Mouse (Mus musculus) myocyte (in vitro differentiated cells): ENCODE measurements around the gene Iqschfp.

ENCODE experiments used
- CEBPB ChIP-seq: IDR thresholded peaks from 2 replicates; pipeline ENCODE4 v1.6.1; 2011; ENCODE audit warnings: mild to moderate bottlenecking, moderate library complexity; ENCODE audit not compliant: poor library complexity, insufficient read depth, severe bottlenecking
- E2F4 ChIP-seq: IDR thresholded peaks from one replicate; pipeline ENCODE4 v1.6.1; 2011; ENCODE audit warnings: mild to moderate bottlenecking, control low read depth, moderate library complexity; ENCODE audit not compliant: insufficient read depth
- MAX ChIP-seq: IDR thresholded peaks from one replicate; pipeline ENCODE4 v1.6.1; 2011; ENCODE audit warnings: low read depth, mild to moderate bottlenecking, control low read depth
- MYOD1 ChIP-seq, 3 experiments: IDR thresholded peaks; one replicate each; pipeline ENCODE4 v1.6.1; 2011; ENCODE audit warnings: control low read depth in 2 of 3, low read depth in 2 of 3, mild to moderate bottlenecking in 2 of 3, moderate library complexity in 1 of 3; ENCODE audit not compliant: insufficient read length in 2 of 3, control insufficient read depth in 1 of 3
- MYOG ChIP-seq, 3 experiments: IDR thresholded peaks; one replicate each; pipeline ENCODE4 v1.6.1; 2011; ENCODE audit warnings: control low read depth in 2 of 3, low read depth in 2 of 3, mild to moderate bottlenecking in 2 of 3; ENCODE audit not compliant: insufficient read length in 2 of 3, control insufficient read depth in 1 of 3, insufficient read depth in 1 of 3
- POLR2A ChIP-seq: IDR thresholded peaks from one replicate; pipeline ENCODE4 v1.6.1; 2011; ENCODE audit warnings: low read depth, mild to moderate bottlenecking, control low read depth, moderate library complexity; ENCODE audit not compliant: insufficient read length
- POLR2AphosphoS2 ChIP-seq: IDR thresholded peaks from one replicate; pipeline ENCODE4 v1.6.1; 2011; ENCODE audit warnings: low read depth, control low read depth; ENCODE audit not compliant: insufficient read length
- USF1 ChIP-seq: IDR thresholded peaks from one replicate; pipeline ENCODE4 v1.6.1; 2011; ENCODE audit warnings: low read depth, mild to moderate bottlenecking, control low read depth, moderate library complexity

- no peak for TF ChIP-seq MYOD1 (IDR thresholded peaks at IDR 0.05; ENCODE audit: control insufficient read depth in 1 of 3, insufficient read length in 2 of 3, low read depth in 2 of 3)
- TF ChIP-seq CEBPB: no peak
- no peak for TF ChIP-seq POLR2A
- no peak for TF ChIP-seq USF1
- no peak for TF ChIP-seq E2F4
- TF ChIP-seq POLR2AphosphoS2: no peak
- TF ChIP-seq MYOG (IDR thresholded peaks at IDR 0.05; ENCODE audit: control insufficient read depth in 1 of 3, insufficient read depth in 1 of 3, insufficient read length in 2 of 3, low read depth in 2 of 3): no peak
- no peak for TF ChIP-seq MAX
Observed at GRCm38 (mm10) chr3:68045475-68046416, 153.7 kb downstream of the Iqschfp start.
